In the genomic region with DNA sequence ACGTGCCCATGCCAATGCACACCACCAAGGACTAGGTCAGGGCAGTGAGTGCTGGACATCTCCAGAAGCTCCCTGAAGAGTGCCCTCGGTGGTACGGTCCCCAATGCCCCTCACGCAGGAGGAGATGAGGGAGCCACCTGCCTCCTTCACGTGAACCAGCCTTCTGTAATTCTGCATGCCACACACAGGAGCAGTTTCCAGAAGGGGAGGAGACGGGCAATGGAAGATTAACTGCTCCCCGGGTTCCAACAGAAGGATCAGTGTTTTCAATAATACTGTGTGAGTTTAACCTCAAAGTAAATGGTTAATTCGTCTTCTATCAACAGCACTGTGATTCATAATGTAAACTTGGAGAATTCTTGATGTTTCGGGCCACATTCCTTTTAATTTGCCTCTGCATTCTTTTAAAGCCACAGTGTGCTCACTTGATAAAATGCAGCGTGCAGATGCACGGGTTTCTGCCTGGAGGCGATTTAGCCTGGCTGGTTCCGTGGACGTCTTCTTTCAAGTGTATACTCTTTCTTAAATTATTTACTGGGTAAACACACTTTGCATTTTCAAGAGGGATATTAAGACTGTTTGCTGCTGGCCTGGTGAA, we compare ENCODE assay signal across 15 mouse cellular contexts.
DNase-seq lines count a peak whose midpoint lies in the region; ATAC-seq and TF ChIP-seq lines count a peak whose summit lies in the region.
"Had no signal": no experiment of that assay in that cellular context is flagged by ENCODE, and none has a peak within 500 bp of the region (broad histone marks: within the 10 kb centered on the region; RNA-seq: fewer than 3 reads in every experiment).

No protein-coding gene starts in this region.

- H3K27ac ChIP-seq in forebrain, embryonic 10.5 days, result peak overlapping the region; percentile 57; the same call in 1 of the 2 replicates
- no peak overlapping the region for H3K27ac ChIP-seq in forebrain, embryonic 11.5 days (ENCODE audit: low read depth, low read length)
- peak overlapping the region; percentile 45; the same call in 1 of the 2 replicates for H3K27ac ChIP-seq in midbrain, embryonic 14.5 days (replicated peaks; ENCODE audit: low read depth, low read length)
- H3K27ac ChIP-seq in midbrain, postnatal 0 days (ENCODE audit: low read depth, low read length), result no peak overlapping the region
- H3K27ac ChIP-seq in kidney, adult 2 months (ENCODE audit: insufficient read depth, low read depth, low read length), result no peak overlapping the region
- peak overlapping the region; percentile 16; the same call in 1 of the 2 replicates for H3K27ac ChIP-seq in stomach, embryonic 15.5 days
- H3K27ac ChIP-seq: hindbrain, embryonic 14.5 days; limb, embryonic 15.5 days had no signal

- peaks cover 57% of the 10 kb centered on the region for H3K4me1 ChIP-seq in forebrain, embryonic 10.5 days
- peaks cover 2% of the 10 kb centered on the region; the same call in 1 of the 2 replicates for H3K4me1 ChIP-seq in forebrain, embryonic 11.5 days (replicated peaks; ENCODE audit: control insufficient read depth, insufficient read depth, low read length)
- H3K4me1 ChIP-seq in midbrain, embryonic 14.5 days (ENCODE audit: control insufficient read depth, insufficient read depth, low read length), result peaks cover 13% of the 10 kb centered on the region
- no peaks in the 10 kb centered on the region for H3K4me1 ChIP-seq in midbrain, postnatal 0 days (ENCODE audit: insufficient read depth, low read length)
- H3K4me1 ChIP-seq in kidney, adult 2 months (ENCODE audit: control insufficient read depth, insufficient read depth, low read length), result peaks cover 14% of the 10 kb centered on the region; the same call in 1 of the 2 replicates
- H3K4me1 ChIP-seq in stomach, embryonic 15.5 days, result peaks cover 18% of the 10 kb centered on the region

- H3K4me3 ChIP-seq in forebrain, embryonic 10.5 days, result no peak overlapping the region
- H3K4me3 ChIP-seq in forebrain, embryonic 11.5 days (ENCODE audit: low read depth, low read length), result no peak overlapping the region
- no peak overlapping the region for H3K4me3 ChIP-seq in midbrain, embryonic 14.5 days (replicated peaks; ENCODE audit: low read depth, low read length)
- no peak overlapping the region for H3K4me3 ChIP-seq in midbrain, postnatal 0 days (ENCODE audit: low read depth, low read length)
- no peak overlapping the region for H3K4me3 ChIP-seq in kidney, adult 2 months (ENCODE audit: insufficient read depth, low read depth, low read length)
- no peak overlapping the region for H3K4me3 ChIP-seq in stomach, embryonic 15.5 days (replicated peaks)
- H3K4me3 ChIP-seq: erythroblast, embryonic 14.5 days; limb, embryonic 15.5 days had no signal

- H3K36me3 ChIP-seq in forebrain, embryonic 10.5 days (replicated peaks), result no peaks in the 10 kb centered on the region
- H3K36me3 ChIP-seq in forebrain, embryonic 11.5 days (ENCODE audit: control insufficient read depth, insufficient read depth, low read length), result no peaks in the 10 kb centered on the region
- H3K36me3 ChIP-seq in midbrain, embryonic 14.5 days (ENCODE audit: control insufficient read depth, insufficient read depth, low read length), result no peaks in the 10 kb centered on the region
- H3K36me3 ChIP-seq in midbrain, postnatal 0 days (ENCODE audit: insufficient read depth, low read length), result no peaks in the 10 kb centered on the region
- no peaks in the 10 kb centered on the region for H3K36me3 ChIP-seq in kidney, adult 2 months (ENCODE audit: control insufficient read depth, insufficient read depth, low read length)
- no peaks in the 10 kb centered on the region for H3K36me3 ChIP-seq in stomach, embryonic 15.5 days
- H3K36me3 ChIP-seq: limb, embryonic 15.5 days had no signal

- no peaks in the 10 kb centered on the region for H3K9me3 ChIP-seq in forebrain, embryonic 10.5 days
- H3K9me3 ChIP-seq in forebrain, embryonic 11.5 days (ENCODE audit: control insufficient read depth, low read length), result no peaks in the 10 kb centered on the region
- no peaks in the 10 kb centered on the region for H3K9me3 ChIP-seq in midbrain, embryonic 14.5 days (ENCODE audit: control insufficient read depth, low read length)
- H3K9me3 ChIP-seq in midbrain, postnatal 0 days (ENCODE audit: low read length), result no peaks in the 10 kb centered on the region
- no peaks in the 10 kb centered on the region for H3K9me3 ChIP-seq in stomach, embryonic 15.5 days
- H3K9me3 ChIP-seq: limb, embryonic 15.5 days had no signal

- no peak for TF ChIP-seq CTCF in midbrain, postnatal 0 days (IDR thresholded peaks at IDR 0.05)
- no peak for TF ChIP-seq CTCF in kidney, adult 2 months (conservative IDR thresholded peaks at IDR 0.05; ENCODE audit: insufficient read depth, insufficient read length, low read depth, low read length)

- no peak for DNase-seq in forebrain, embryonic 10.5 days (ENCODE audit: extremely low spot score, low spot score)
- no peak for DNase-seq in forebrain, embryonic 11.5 days (ENCODE audit: low spot score)
- peak; percentile 57 for DNase-seq in midbrain, embryonic 14.5 days
- DNase-seq in midbrain, postnatal 0 days (ENCODE audit: low spot score), result no peak
- peak; percentile 71 for DNase-seq in kidney, adult 2 months
- DNase-seq in thymus, postnatal 4 days, result no peak
- no peak for DNase-seq in ovary, postnatal 14 days (ENCODE audit: low spot score)
- DNase-seq: adrenal gland, postnatal 10 days; cerebellum, postnatal 36 days; lung, postnatal 36 days had no signal

- TF ChIP-seq POLR2A in kidney, adult 2 months (IDR thresholded peaks at IDR 0.05; ENCODE audit: low read depth, low read length), result no peak

- WGBS in forebrain, embryonic 10.5 days, result 67% methylated on average over 14 of the region's 14 CpGs
- 62% methylated on average over 14 of the region's 14 CpGs for WGBS in forebrain, embryonic 11.5 days
- WGBS in midbrain, embryonic 14.5 days, result 58% methylated on average over 14 of the region's 14 CpGs
- 32% methylated on average over 14 of the region's 14 CpGs for WGBS in midbrain, postnatal 0 days
- 37% methylated on average over 14 of the region's 14 CpGs for WGBS in kidney, adult 2 months
- 22% methylated on average over 14 of the region's 14 CpGs for WGBS in stomach, embryonic 15.5 days

- H3K9ac ChIP-seq in forebrain, embryonic 11.5 days (ENCODE audit: low read length), result no peak overlapping the region
- no peak overlapping the region for H3K9ac ChIP-seq in midbrain, embryonic 14.5 days (replicated peaks; ENCODE audit: low read length)
- H3K9ac ChIP-seq in midbrain, postnatal 0 days (replicated peaks; ENCODE audit: low read length, poor library complexity, severe bottlenecking), result no peak overlapping the region
- H3K9ac ChIP-seq in stomach, embryonic 15.5 days, result no peak overlapping the region
- H3K9ac ChIP-seq: hindbrain, embryonic 14.5 days; limb, embryonic 15.5 days had no signal

- no peak overlapping the region for H3K4me2 ChIP-seq in forebrain, embryonic 11.5 days (ENCODE audit: low read depth, low read length, severe bottlenecking)
- H3K4me2 ChIP-seq in midbrain, embryonic 14.5 days (ENCODE audit: low read length), result no peak overlapping the region
- no peak overlapping the region for H3K4me2 ChIP-seq in midbrain, postnatal 0 days (ENCODE audit: low read depth, low read length, poor library complexity, severe bottlenecking)
- H3K4me2 ChIP-seq in stomach, embryonic 15.5 days, result no peak overlapping the region
- H3K4me2 ChIP-seq: hindbrain, embryonic 14.5 days; limb, embryonic 15.5 days; midbrain, embryonic 11.5 days had no signal

- peaks cover 55% of the 10 kb centered on the region for H3K27me3 ChIP-seq in forebrain, embryonic 10.5 days (ENCODE audit: poor library complexity, severe bottlenecking)
- 0 out of 2 replicates have a peak, but pooled peaks cover 2% of the 10 kb centered on the region for H3K27me3 ChIP-seq in forebrain, embryonic 11.5 days (ENCODE audit: control insufficient read depth, insufficient read depth, low read length)
- H3K27me3 ChIP-seq in midbrain, embryonic 14.5 days (ENCODE audit: control insufficient read depth, insufficient read depth, low read length), result no peaks in the 10 kb centered on the region
- no peaks in the 10 kb centered on the region for H3K27me3 ChIP-seq in midbrain, postnatal 0 days (ENCODE audit: insufficient read depth, low read length)
- H3K27me3 ChIP-seq in kidney, adult 2 months (replicated peaks; ENCODE audit: control insufficient read depth, insufficient read depth, low read length), result no peaks in the 10 kb centered on the region
- no peaks in the 10 kb centered on the region for H3K27me3 ChIP-seq in stomach, embryonic 15.5 days (replicated peaks)
- H3K27me3 ChIP-seq: limb, embryonic 15.5 days had no signal

- no peak for ATAC-seq in forebrain, embryonic 11.5 days (replicated peaks; ENCODE audit: low FRiP score)
- ATAC-seq in midbrain, embryonic 14.5 days (ENCODE audit: low FRiP score, low TSS enrichment), result no peak
- no peak for ATAC-seq in midbrain, postnatal 0 days (ENCODE audit: low FRiP score)
- peak; percentile 55; the same call in 1 of the 2 replicates for ATAC-seq in stomach, embryonic 15.5 days (ENCODE audit: insufficient read depth, low FRiP score, low read depth)

Comparison
In these comparisons a context has a peak if more than half of its experiments do, and no peak if none do; other contexts are left out.
1. DNase-seq: peak in midbrain, embryonic 14.5 days (single experiment) and kidney, adult 2 months (single experiment); none in forebrain, embryonic 10.5 days (single experiment), forebrain, embryonic 11.5 days (single experiment), midbrain, postnatal 0 days (single experiment), thymus, postnatal 4 days (single experiment) and ovary, postnatal 14 days (single experiment).
2. H3K27ac ChIP-seq: peak in forebrain, embryonic 10.5 days (single experiment), midbrain, embryonic 14.5 days (single experiment) and stomach, embryonic 15.5 days (single experiment); none in forebrain, embryonic 11.5 days (single experiment), midbrain, postnatal 0 days (single experiment) and kidney, adult 2 months (single experiment).